Mouse (Mus musculus) olfactory bulb, adult 2 months (tissue): Measurements from ENCODE around the gene Cyp4f39.

Source experiments
- CTCF ChIP-seq: fragments of 200-500 bp; IDR thresholded peaks from 2 replicates; pipeline ENCODE4 v1.5.1; 2012; ENCODE audit warnings: low read depth, mild to moderate bottlenecking, low read length, moderate library complexity; ENCODE audit not compliant: insufficient read depth
- POLR2A ChIP-seq: fragments of 200-500 bp; IDR thresholded peaks from 2 replicates; pipeline ENCODE4 v1.6.1; 2012; ENCODE audit warnings: mild to moderate bottlenecking, low read depth, low read length, moderate library complexity; ENCODE audit not compliant: insufficient read depth

DNA sequence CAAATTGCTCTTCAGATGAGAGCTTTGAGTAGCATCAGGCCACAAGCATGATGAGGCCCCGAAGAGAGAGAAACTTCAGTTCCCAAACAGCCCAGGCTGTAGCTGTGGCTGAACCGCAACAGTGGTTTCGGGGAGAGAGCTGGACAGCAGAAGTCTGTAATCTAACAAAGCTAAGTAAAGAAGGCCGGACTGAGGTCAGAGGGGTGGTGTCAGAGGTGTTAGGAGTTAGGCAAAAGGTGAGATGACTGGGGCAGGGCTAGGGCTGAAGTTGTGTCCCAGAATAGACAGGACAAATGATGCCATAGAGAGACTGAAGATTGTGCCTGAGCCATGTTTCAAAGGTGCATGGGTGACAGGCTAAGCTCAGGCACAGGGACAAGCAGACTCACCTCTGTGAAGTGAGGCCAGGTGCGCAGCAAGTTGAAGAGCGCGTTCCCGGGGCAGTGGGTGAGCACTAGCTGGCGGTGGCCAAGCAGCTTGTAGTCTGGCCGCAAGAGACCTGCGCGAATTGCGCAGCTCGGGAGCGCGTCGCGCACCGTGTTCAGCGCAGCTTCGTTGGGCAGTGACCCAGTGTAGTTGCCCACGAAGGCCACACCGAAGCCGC lies 37.0 kb upstream of the Cyp4f39 start:
- TF ChIP-seq POLR2A (no peak), CTCF (no peak)
